Mouse (Mus musculus) forebrain, embryonic 14.5 days (tissue): ENCODE data around the gene Tmem50a. TPM values are rescaled to one million over a fixed set of nuclear protein-coding genes. Genes with fewer than 3 reads are reported as not detected.
A peak's percentile ranks its signal among the peaks of the same experiment; 100 is the strongest.

ENCODE experiments used
- ATAC-seq: fragments of 200-750 bp; cut with Nextera tagmentation; 2 replicates; pipeline ENCODE4 v1.8.0; 2017; ENCODE audit warnings: mild to moderate bottlenecking, moderate library complexity
- DNase-seq: peaks from one replicate; pipeline ENCODE4 v3.0.0-alpha.2; 2015; ENCODE audit warnings: low spot score
- H3K27ac ChIP-seq: fragments of 300-500 bp; sonication (generic); 2 replicates; pipeline ENCODE4 v1.5.1; 2014; ENCODE audit warnings: low read depth, mild to moderate bottlenecking, control low read depth, low read length, moderate library complexity
- H3K27me3 ChIP-seq: fragments of 300-500 bp; sonication (generic); replicated peaks from 2 replicates; pipeline ENCODE4 v1.6.1; 2014; ENCODE audit warnings: low read length, control low read depth, mixed read lengths; ENCODE audit not compliant: control insufficient read depth, insufficient read depth
- H3K36me3 ChIP-seq: fragments of 300-500 bp; sonication (generic); 2 replicates; pipeline ENCODE4 v1.6.1; 2014; ENCODE audit warnings: low read length, control low read depth; ENCODE audit not compliant: control insufficient read depth, insufficient read depth
- H3K4me1 ChIP-seq: fragments of 300-500 bp; sonication (generic); 2 replicates; pipeline ENCODE4 v1.6.1; 2014; ENCODE audit warnings: antibody characterized with exemption, low read length, control low read depth; ENCODE audit not compliant: control insufficient read depth, insufficient read depth
- H3K4me2 ChIP-seq: fragments of 300-500 bp; sonication (generic); 2 replicates; pipeline ENCODE4 v1.6.1; 2014; ENCODE audit warnings: mild to moderate bottlenecking, control low read depth, low read length
- H3K4me3 ChIP-seq: fragments of 300-500 bp; sonication (generic); 2 replicates; pipeline ENCODE4 v1.5.1; 2014; ENCODE audit warnings: low read depth, low read length, control low read depth
- H3K9ac ChIP-seq: fragments of 300-500 bp; sonication (generic); 2 replicates; pipeline ENCODE4 v1.6.1; 2014; ENCODE audit warnings: mild to moderate bottlenecking, low read length, control low read depth, moderate library complexity
- H3K9me3 ChIP-seq: fragments of 300-500 bp; sonication (generic); replicated peaks from 2 replicates; pipeline ENCODE4 v1.6.1; 2016; ENCODE audit warnings: low read length, control low read depth, mixed read lengths; ENCODE audit not compliant: control insufficient read depth
- WGBS: fragments of 180-500 bp; shearing (Covaris S2); extraction: QIAGEN DNeasy Blood & Tissue Kit; methylation state at CpG from one replicate; pipeline ENCODE4 v1.1.7; 2014; 5-methylcytosine and 5-hydroxymethylcytosine counted together
- polyA plus RNA-seq: library from polyadenylated mRNA; unstranded; fragments of >200 nt; fragmentation: Nextera tagmentation; extraction: Ambion mirVana; gene quantifications from 2 replicates; pipeline ENCODE4 v1.2.1, GENCODE M21; 2014

The Tmem50a gene
- polyA plus RNA-seq, result 166 and 178 TPM in 2 replicates

GRCm38 (mm10) chr4:134914864-134915209, at the start of gene Tmem50a:
Tmem50a (minus strand) TSS chr4:134915024.
- H3K27me3 ChIP-seq, result no peaks in the 10 kb centered on the region
- under 1% methylated on average over 25 of the region's 25 CpGs for WGBS
- peak within 1 kb of the TSS; percentile 85 for H3K9ac ChIP-seq
- peak within 1 kb of the TSS; percentile 87 for H3K27ac ChIP-seq
- H3K4me3 ChIP-seq, result peak within 1 kb of the TSS; percentile 80
- H3K4me1 ChIP-seq, result peaks cover 11% of the 10 kb centered on the region
- DNase-seq (peak; percentile 97), ATAC-seq (peak; percentile 96)
- no peaks in the 10 kb centered on the region for H3K9me3 ChIP-seq
- H3K4me2 ChIP-seq, result peak within 1 kb of the TSS; percentile 62
- H3K36me3 ChIP-seq, result peaks cover 11% of the 10 kb centered on the region

GRCm38 (mm10) chr4:134963021-134963776, 48.4 kb upstream of the Tmem50a start:
- H3K4me2 ChIP-seq, result no peak overlapping the region
- H3K4me1 ChIP-seq, result no peaks in the 10 kb centered on the region
- H3K36me3 ChIP-seq, result no peaks in the 10 kb centered on the region
- H3K27me3 ChIP-seq, result 0 out of 2 replicates have a peak, but pooled peaks cover 3% of the 10 kb centered on the region
- ATAC-seq, result no peak
- WGBS, result 29% methylated on average over 19 of the region's 19 CpGs
- H3K9me3 ChIP-seq, result no peaks in the 10 kb centered on the region
- no peak overlapping the region for H3K4me3 ChIP-seq
- H3K27ac ChIP-seq, result no peak overlapping the region
- no peak overlapping the region for H3K9ac ChIP-seq
- peak; percentile 62 for DNase-seq

GRCm38 (mm10) chr4:134956328-134956727, 41.5 kb upstream of the Tmem50a start:
- DNase-seq, result peak; percentile 60
- no peak for ATAC-seq
- 18% methylated on average over 3 of the region's 3 CpGs for WGBS
- Histone ChIP-seq H3K27ac (no peak overlapping the region), H3K4me3 (no peak overlapping the region), H3K36me3 (no peaks in the 10 kb centered on the region), H3K9ac (no peak overlapping the region), H3K27me3 (0 out of 2 replicates have a peak, but pooled peaks cover 3% of the 10 kb centered on the region), H3K4me2 (no peak overlapping the region), H3K4me1 (no peaks in the 10 kb centered on the region), H3K9me3 (no peaks in the 10 kb centered on the region)

GRCm38 (mm10) chr4:134955845-134956244, 41.0 kb upstream of the Tmem50a start:
- ATAC-seq, result no peak
- DNase-seq, result no peak
- 71% methylated on average over 3 of the region's 3 CpGs for WGBS

GRCm38 (mm10) chr4:134955196-134955595, 40.4 kb upstream of the Tmem50a start:
- Histone ChIP-seq H3K36me3 (no peaks in the 10 kb centered on the region), H3K9me3 (no peaks in the 10 kb centered on the region), H3K4me1 (no peaks in the 10 kb centered on the region), H3K27ac (no peak overlapping the region), H3K4me2 (no peak overlapping the region), H3K27me3 (0 out of 2 replicates have a peak, but pooled peaks cover 3% of the 10 kb centered on the region), H3K4me3 (no peak overlapping the region), H3K9ac (no peak overlapping the region)
- WGBS, result 76% methylated on average over 2 of the region's 2 CpGs
- no peak for ATAC-seq
- no peak for DNase-seq

More at GRCm38 (mm10) chr4:134955845-134956244, 41.0 kb upstream of the Tmem50a start:
- no peaks in the 10 kb centered on the region for H3K4me1 ChIP-seq
- H3K27me3 ChIP-seq, result 0 out of 2 replicates have a peak, but pooled peaks cover 3% of the 10 kb centered on the region
- H3K4me3 ChIP-seq, result no peak overlapping the region
- H3K9me3 ChIP-seq, result no peaks in the 10 kb centered on the region
- no peaks in the 10 kb centered on the region for H3K36me3 ChIP-seq
- no peak overlapping the region for H3K4me2 ChIP-seq
- no peak overlapping the region for H3K27ac ChIP-seq
- H3K9ac ChIP-seq, result no peak overlapping the region

- DNase-seq (no peak), ATAC-seq (no peak)
- 21% methylated on average over 15 of the region's 15 CpGs for WGBS
- no peaks in the 10 kb centered on the region for H3K36me3 ChIP-seq
- H3K9me3 ChIP-seq, result no peaks in the 10 kb centered on the region
- 0 out of 2 replicates have a peak, but pooled peaks cover 3% of the 10 kb centered on the region for H3K27me3 ChIP-seq
- no peaks in the 10 kb centered on the region for H3K4me1 ChIP-seq
- H3K4me2 ChIP-seq, result no peak overlapping the region
- H3K27ac ChIP-seq, result no peak overlapping the region
- no peak overlapping the region for H3K9ac ChIP-seq
- H3K4me3 ChIP-seq, result no peak overlapping the region
Observed at GRCm38 (mm10) chr4:134954461-134954860, 39.6 kb upstream of the Tmem50a start.

- no peak overlapping the region for H3K4me2 ChIP-seq
- no peaks in the 10 kb centered on the region for H3K4me1 ChIP-seq
- ATAC-seq, result peak; percentile 91
- peak; percentile 76 for DNase-seq
- no peak overlapping the region for H3K4me3 ChIP-seq
- no peaks in the 10 kb centered on the region for H3K36me3 ChIP-seq
- peak overlapping the region; percentile 40; the same call in 1 of the 2 replicates for H3K27ac ChIP-seq
- H3K9ac ChIP-seq, result no peak overlapping the region
- no peaks in the 10 kb centered on the region for H3K9me3 ChIP-seq
- 18% methylated on average over 11 of the region's 11 CpGs for WGBS
- H3K27me3 ChIP-seq, result no peaks in the 10 kb centered on the region
Observed at GRCm38 (mm10) chr4:134950518-134951091, 35.8 kb upstream of the Tmem50a start.

- Histone ChIP-seq H3K27ac (no peak overlapping the region), H3K9ac (no peak overlapping the region), H3K36me3 (no peaks in the 10 kb centered on the region), H3K4me2 (peak overlapping the region; percentile 28), H3K9me3 (no peaks in the 10 kb centered on the region), H3K4me3 (no peak overlapping the region), H3K4me1 (no peaks in the 10 kb centered on the region), H3K27me3 (no peaks in the 10 kb centered on the region)
- WGBS, result 13% methylated on average over 17 of the region's 17 CpGs
- peak; percentile 65 for ATAC-seq
- DNase-seq, result peak; percentile 90
Observed at GRCm38 (mm10) chr4:134946024-134946744, 31.4 kb upstream of the Tmem50a start.
